Mouse (Mus musculus) heart, postnatal 10 days (tissue): ENCODE results near the gene Trim34a. TPM values are rescaled to one million over a fixed set of nuclear protein-coding genes. Genes with fewer than 3 reads are reported as not detected.

Experiments
- total RNA-seq, 2 experiments: library from RNA; stranded (reverse); gene quantifications; 2 replicates each; pipeline ENCODE4 v1.2.3; 2021

Gene Trim34a
- total RNA-seq, 2 experiments from 2014 or later, result 3.9 to 4.8 TPM

Other genes starting within 250 kb of the Trim34a start
- gene Olfr638, start 245.7 kb upstream of the Trim34a start, total RNA-seq, result not detected
- gene Olfr639, start 227.2 kb upstream of the Trim34a start, total RNA-seq, result not detected
- gene Olfr640, start 218.9 kb upstream of the Trim34a start, total RNA-seq, result not detected
- not detected for gene Olfr641, start 209.0 kb upstream of the Trim34a start, total RNA-seq
- gene Olfr642, start 191.8 kb upstream of the Trim34a start, total RNA-seq, result not detected
- gene 4930516K23Rik, start 183.0 kb upstream of the Trim34a start, total RNA-seq, result not detected
- not detected for gene Olfr644, start 172.6 kb upstream of the Trim34a start, total RNA-seq
- gene Olfr645, start 159.0 kb upstream of the Trim34a start, total RNA-seq, result not detected
- gene Olfr646, start 139.6 kb upstream of the Trim34a start, total RNA-seq, result not detected
- not detected for gene Ubqln5, start 114.6 kb upstream of the Trim34a start, total RNA-seq
- gene Olfr643, start 107.1 kb upstream of the Trim34a start, total RNA-seq, result not detected
- not detected for gene Ubqln3, start 101.2 kb upstream of the Trim34a start, total RNA-seq
- not detected for gene Ubqlnl, start 93.9 kb upstream of the Trim34a start, total RNA-seq
- not detected for gene Olfm5, start 79.6 kb upstream of the Trim34a start, total RNA-seq
- not detected for gene Olfr648, start 61.1 kb upstream of the Trim34a start, total RNA-seq
- not detected for gene Olfr649, start 48.5 kb upstream of the Trim34a start, total RNA-seq
- 1 to 10 TPM in 1 of 2 experiments, under 1 TPM in 1; 0.45 to 1.7 TPM for gene Trim6, start 25.7 kb upstream of the Trim34a start, total RNA-seq
- 1 to 10 TPM; 2.2 to 3.4 TPM for gene Trim5, start 43.6 kb downstream of the Trim34a start, total RNA-seq
- gene Trim12a, start 71.0 kb downstream of the Trim34a start, total RNA-seq, result 1 to 10 TPM; 7.0 to 7.2 TPM
- gene Trim34b, start 85.0 kb downstream of the Trim34a start, total RNA-seq, result under 1 TPM; 0.26 to 0.35 TPM
- 1 to 10 TPM; 4.5 to 4.9 TPM for gene Trim12c, start 108.9 kb downstream of the Trim34a start, total RNA-seq
- not detected for gene Trim30b, start 125.4 kb downstream of the Trim34a start, total RNA-seq
- not detected for gene Trim30c, start 156.4 kb downstream of the Trim34a start, total RNA-seq
- 1 to 10 TPM; 1.6 to 2.5 TPM for gene Trim30a, start 220.7 kb downstream of the Trim34a start, total RNA-seq